Mouse (Mus musculus): ENCODE data around the gene Dnase1. TPM values are rescaled to one million over a fixed set of nuclear protein-coding genes. Genes with fewer than 3 reads are reported as not detected.
"Not testable (repeated sequence)": the region's sequence is repeated elsewhere in the genome, so short reads cannot be mapped to it uniquely, and the experiment has no call there.

The Dnase1 gene
- polyA plus RNA-seq, 1 experiment, result 50.8 TPM

- no peak for DNase-seq (ENCODE audit: low read depth, low spot score)
- 88% methylated on average over 5 of the region's 5 CpGs for WGBS
Observed at GRCm38 (mm10) chr16:4040206-4040605, 3.5 kb downstream of the Dnase1 start.

- DNase-seq (ENCODE audit: low read depth, low spot score), result no peak
- 96% methylated on average over 4 of the region's 4 CpGs for WGBS
Observed at GRCm38 (mm10) chr16:4041646-4042045, 4.9 kb downstream of the Dnase1 start.

GRCm38 (mm10) chr16:4044093-4044492 is 7.4 kb downstream of the Dnase1 start:
- DNase-seq (ENCODE audit: low read depth, low spot score), result no peak
- WGBS, result 93% methylated on average over 2 of the region's 2 CpGs

DNA sequence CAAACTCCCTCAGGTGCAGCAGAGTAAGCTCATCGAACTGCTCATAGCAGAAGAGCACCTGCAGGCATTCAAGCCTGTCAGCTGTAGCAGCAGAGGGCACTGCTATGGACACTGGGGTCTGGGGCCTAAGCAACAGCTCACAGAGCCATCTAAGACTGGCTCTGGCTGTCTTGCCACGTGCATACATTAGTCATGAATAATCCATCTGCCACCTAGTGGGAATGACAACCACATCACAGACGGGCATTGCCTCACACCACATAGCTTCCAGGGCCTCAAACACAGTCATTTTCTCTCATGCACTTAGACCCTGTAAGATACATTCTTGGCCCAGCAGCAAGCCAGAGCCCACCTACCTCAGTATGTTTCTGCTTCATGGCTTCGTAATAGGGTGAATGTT is 8.8 kb downstream of the Dnase1 start:
- 85% methylated on average over 4 of the region's 4 CpGs for WGBS

GRCm38 (mm10) chr16:4052601-4053000 is 15.9 kb downstream of the Dnase1 start:
- 94% methylated on average over 4 of the region's 4 CpGs for WGBS
- no peak for DNase-seq (ENCODE audit: low read depth, low spot score)

More for the DNA sequence above, 8.8 kb downstream of the Dnase1 start:
- no peak for DNase-seq (ENCODE audit: low read depth, low spot score)

- no peak for DNase-seq (ENCODE audit: low read depth, low spot score)
- 78% methylated on average over 3 of the region's 3 CpGs for WGBS
Observed at GRCm38 (mm10) chr16:4053811-4054210, 17.1 kb downstream of the Dnase1 start.

DNA sequence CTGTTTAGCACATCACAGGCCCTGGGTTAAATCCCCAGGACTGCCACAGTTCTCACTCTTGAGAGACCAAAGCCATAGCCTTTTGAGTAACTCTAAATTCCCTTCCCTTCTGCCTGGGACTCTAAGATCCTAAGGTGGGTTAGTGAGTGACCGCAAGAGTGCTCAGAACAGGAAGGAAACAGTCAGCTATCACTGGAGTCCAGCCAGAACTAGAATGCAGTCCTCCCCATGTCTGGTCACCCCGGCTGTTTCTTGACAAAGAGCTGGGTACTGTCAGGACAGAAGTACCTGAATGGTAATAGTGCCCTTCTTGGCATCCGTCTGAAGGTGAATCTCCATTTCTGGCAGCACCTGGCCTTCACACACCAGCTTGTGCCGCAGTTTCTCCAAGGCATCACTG is 28.2 kb downstream of the Dnase1 start:
- 95% methylated on average over 4 of the region's 4 CpGs for WGBS
- no peak for DNase-seq (ENCODE audit: low read depth, low spot score)

DNA sequence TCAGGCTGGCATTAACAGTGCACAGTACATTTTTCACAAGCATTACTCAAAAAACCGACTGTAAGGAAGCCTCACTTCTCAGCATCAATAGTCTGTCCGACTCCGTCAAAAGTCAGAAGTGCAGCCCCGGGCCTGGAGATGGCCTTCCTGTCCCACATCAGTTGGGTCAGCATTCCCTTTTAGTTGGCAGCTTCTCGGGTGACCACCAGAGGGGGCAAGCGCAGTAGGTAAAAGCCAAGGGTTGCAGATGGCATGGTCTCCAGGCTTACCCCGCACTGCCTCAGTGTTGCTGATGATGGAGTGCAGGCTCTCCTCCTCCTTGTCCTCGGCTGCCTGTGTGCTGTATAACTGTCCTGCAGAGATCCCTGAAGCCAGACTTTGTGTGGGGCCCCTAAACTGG is 31.8 kb downstream of the Dnase1 start:
- DNase-seq (ENCODE audit: low read depth, low spot score), result no peak
- WGBS, result 52% methylated on average over 8 of the region's 8 CpGs

- 71% methylated on average over 6 of the region's 6 CpGs for WGBS
- no peak for DNase-seq (ENCODE audit: low read depth, low spot score)
Observed at GRCm38 (mm10) chr16:4074297-4074696, 37.6 kb downstream of the Dnase1 start.

DNA sequence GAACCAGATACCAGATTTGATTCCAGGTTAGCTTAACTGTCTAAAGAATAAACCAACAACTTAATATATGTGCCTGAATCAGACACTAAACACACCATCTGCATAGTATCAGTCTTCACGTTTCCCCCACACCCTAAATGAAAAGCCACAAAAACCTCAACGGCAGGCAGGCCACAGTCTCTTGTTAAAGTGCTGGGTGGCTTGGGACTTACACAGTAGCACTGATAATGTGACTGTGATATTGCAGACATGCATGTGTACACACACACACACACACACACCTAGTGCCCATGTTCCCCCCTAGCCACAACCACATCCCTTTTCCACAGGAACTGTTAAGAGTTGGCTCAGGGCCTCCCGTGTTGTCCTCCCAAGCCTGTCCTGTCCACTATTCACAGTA is 38.1 kb downstream of the Dnase1 start:
- 64% methylated on average over 3 of the region's 3 CpGs for WGBS
- no peak for DNase-seq (ENCODE audit: low read depth, low spot score)

DNA sequence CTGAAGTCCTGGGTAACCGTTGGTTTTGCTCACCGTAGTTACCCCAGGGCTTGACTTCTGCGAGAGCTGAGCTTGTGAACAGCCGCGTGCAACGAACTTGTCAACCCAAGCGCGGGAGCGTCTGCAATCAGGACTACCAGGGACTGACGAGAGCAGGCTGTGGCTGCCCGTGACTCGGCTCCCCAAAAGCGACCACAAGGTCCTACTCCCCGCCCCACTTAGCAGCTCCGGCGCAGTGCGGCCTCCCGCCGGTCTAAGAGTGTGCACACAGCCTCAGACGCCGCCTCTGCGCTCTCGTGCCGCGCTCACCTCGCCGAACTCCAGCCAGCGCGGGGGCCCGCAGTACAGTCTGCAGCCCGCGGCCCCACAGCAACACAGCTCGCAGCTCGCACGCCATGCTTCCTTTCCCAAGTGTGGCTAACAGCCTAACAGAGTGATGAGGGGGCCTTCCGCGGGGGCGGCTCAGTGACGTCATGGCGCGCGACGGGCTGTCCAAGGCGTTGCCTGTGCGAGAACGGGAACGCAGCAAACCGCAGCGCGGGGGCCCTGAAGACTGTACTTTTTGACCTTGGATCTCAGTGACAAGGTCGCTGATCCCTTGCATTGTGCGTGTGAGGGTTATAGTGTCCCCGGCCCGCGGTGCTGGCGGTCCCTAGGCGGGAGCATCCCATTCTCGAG is 40.8 kb downstream of the Dnase1 start, which contains the start of gene Trap1:
Gene Trap1, minus strand, starts transcription at position 444 of the 678 bp plus-strand sequence.
- peak; percentile 43 for DNase-seq (ENCODE audit: low read depth, low spot score)
- under 1% methylated on average over 58 of the region's 58 CpGs for WGBS

DNA sequence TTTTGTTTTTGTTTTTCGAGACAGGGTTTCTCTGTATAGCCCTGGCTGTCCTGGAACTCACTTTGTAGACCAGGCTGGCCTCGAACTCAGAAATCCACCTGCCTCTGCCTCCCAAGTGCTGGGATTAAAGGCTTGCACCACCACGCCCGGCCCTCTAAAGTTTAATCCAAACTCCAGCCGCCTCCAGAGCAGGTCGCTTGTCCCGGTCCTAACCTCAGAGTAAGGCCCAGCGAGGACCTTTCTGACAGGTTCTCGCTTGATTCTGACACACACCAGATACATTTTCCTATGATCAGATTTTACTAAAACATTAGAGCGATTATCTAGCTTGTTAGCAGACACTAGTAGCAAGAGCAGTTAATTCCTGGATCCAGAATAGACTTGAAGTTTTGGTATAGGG is 41.6 kb downstream of the Dnase1 start:
- not testable (repeated sequence) for DNase-seq (ENCODE audit: low read depth, low spot score)
- 62% methylated on average over 10 of the region's 10 CpGs for WGBS

DNA sequence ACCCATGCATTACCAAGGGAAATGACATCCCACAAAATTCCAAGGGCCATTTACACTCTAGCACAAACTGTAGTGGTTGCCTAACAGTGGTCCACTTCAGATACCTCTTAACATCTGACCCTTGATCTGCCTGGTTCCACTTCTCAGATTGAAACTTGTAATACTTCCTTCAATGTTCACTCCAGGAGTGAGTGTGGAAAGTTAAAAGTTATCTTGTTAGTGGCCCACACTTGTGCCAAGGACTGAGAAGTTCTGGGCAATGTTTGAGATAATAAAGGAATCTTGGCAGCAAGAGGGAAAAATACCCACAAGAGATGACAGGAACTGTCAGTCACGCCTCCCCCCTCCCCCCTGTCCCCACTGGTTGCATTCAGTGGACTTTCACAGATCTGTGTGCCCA is 42.9 kb downstream of the Dnase1 start:
- DNase-seq (ENCODE audit: low read depth, low spot score), result no peak
- WGBS, result 77% methylated on average over 1 of the region's 1 CpGs

GRCm38 (mm10) chr16:4080419-4080818 is 43.7 kb downstream of the Dnase1 start:
- not testable (repeated sequence) for DNase-seq (ENCODE audit: low read depth, low spot score)
- 27% methylated on average over 3 of the region's 3 CpGs for WGBS

DNA sequence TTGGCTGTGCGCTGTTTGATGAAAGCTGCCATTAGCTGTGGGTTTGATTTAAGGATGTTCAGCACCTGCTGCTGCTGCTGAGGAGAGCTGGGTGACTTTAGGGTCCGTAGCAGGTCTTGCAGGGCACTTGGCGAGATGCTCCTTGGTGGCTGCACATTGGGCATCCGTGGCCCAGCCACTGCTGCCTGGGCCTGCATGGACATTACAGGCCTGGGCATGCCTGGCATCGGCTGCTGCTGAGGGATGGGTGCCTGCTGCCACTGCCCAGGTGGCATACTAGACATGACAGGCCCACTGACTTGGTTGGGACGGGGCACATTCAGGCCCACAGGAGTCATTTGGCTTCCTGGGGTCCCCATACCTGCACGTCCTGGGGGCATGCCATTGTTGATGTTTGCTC is 48.3 kb downstream of the Dnase1 start:
- WGBS, result 95% methylated on average over 7 of the region's 7 CpGs

GRCm38 (mm10) chr16:4085851-4086387 is 49.2 kb downstream of the Dnase1 start:
- DNase-seq (ENCODE audit: low read depth, low spot score), result no peak
- 95% methylated on average over 9 of the region's 9 CpGs for WGBS

More for the DNA sequence above, 48.3 kb downstream of the Dnase1 start:
- DNase-seq (ENCODE audit: low read depth, low spot score), result no peak

GRCm38 (mm10) chr16:4087214-4087913 is 50.6 kb downstream of the Dnase1 start:
- WGBS, result 94% methylated on average over 8 of the region's 8 CpGs
- DNase-seq (ENCODE audit: low read depth, low spot score), result no peak

Data from large intestine, adult 2 months (tissue).